Mouse (Mus musculus) limb, embryonic 11.5 days (tissue): Measurements from ENCODE around the gene Myl12a. TPM values are rescaled to one million over a fixed set of nuclear protein-coding genes. Genes with fewer than 3 reads are reported as not detected.
A peak's percentile ranks its signal among the peaks of the same experiment; 100 is the strongest.

Experiments
- ATAC-seq: fragments of 200-750 bp; cut with Nextera tagmentation; 2 replicates; pipeline ENCODE4 v1.8.0; 2017; ENCODE audit warnings: low read depth; ENCODE audit not compliant: insufficient number of reproducible peaks, low FRiP score, low TSS enrichment
- DNase-seq: peaks from one replicate; pipeline ENCODE4 v3.0.0-alpha.2; 2015; ENCODE audit warnings: low spot score
- H3K27ac ChIP-seq: fragments of 300-500 bp; sonication (generic); replicated peaks from 2 replicates; pipeline ENCODE4 v1.5.1; 2014; ENCODE audit warnings: low read depth, mild to moderate bottlenecking, low read length
- H3K27me3 ChIP-seq: fragments of 300-500 bp; sonication (generic); 2 replicates; pipeline ENCODE4 v1.6.1; 2014; ENCODE audit warnings: mild to moderate bottlenecking, low read length, mixed read lengths; ENCODE audit not compliant: control insufficient read depth, insufficient read depth
- H3K36me3 ChIP-seq: fragments of 300-500 bp; sonication (generic); 2 replicates; pipeline ENCODE4 v1.6.1; 2014; ENCODE audit warnings: mild to moderate bottlenecking, low read length, moderate library complexity, mixed read lengths; ENCODE audit not compliant: control insufficient read depth, insufficient read depth
- H3K4me1 ChIP-seq: fragments of 300-500 bp; sonication (generic); 2 replicates; pipeline ENCODE4 v1.6.1; 2014; ENCODE audit warnings: low read length, mixed read lengths; ENCODE audit not compliant: control insufficient read depth, insufficient read depth
- H3K4me2 ChIP-seq: fragments of 300-500 bp; sonication (generic); 2 replicates; pipeline ENCODE4 v1.6.1; 2014; ENCODE audit warnings: low read depth, mild to moderate bottlenecking, moderate library complexity; ENCODE audit not compliant: severe bottlenecking
- H3K4me3 ChIP-seq: fragments of 300-500 bp; sonication (generic); 2 replicates; pipeline ENCODE4 v1.5.1; 2014; ENCODE audit warnings: low read depth, low read length
- H3K9ac ChIP-seq: fragments of 300-500 bp; sonication (generic); 2 replicates; pipeline ENCODE4 v1.6.1; 2014; ENCODE audit warnings: mild to moderate bottlenecking, low read length
- H3K9me3 ChIP-seq: fragments of 300-500 bp; sonication (generic); 2 replicates; pipeline ENCODE4 v1.6.1; 2016; ENCODE audit warnings: low read length; ENCODE audit not compliant: control insufficient read depth
- WGBS: fragments of 180-500 bp; shearing (Covaris S2); extraction: QIAGEN DNeasy Blood & Tissue Kit; methylation state at CpG from one replicate; pipeline ENCODE4 v1.1.7; 2014; 5-methylcytosine and 5-hydroxymethylcytosine counted together
- polyA plus RNA-seq: library from polyadenylated mRNA; unstranded; fragments of >200 nt; fragmentation: Nextera tagmentation; extraction: Ambion mirVana; gene quantifications from 2 replicates; pipeline ENCODE4 v1.2.1, GENCODE M21; 2014

Gene Myl12a
- 576 and 577 TPM in 2 replicates for polyA plus RNA-seq

- H3K4me2 ChIP-seq, result peak within 1 kb of the TSS; percentile 56
- no peaks in the 10 kb centered on the region for H3K36me3 ChIP-seq
- DNase-seq (no peak), ATAC-seq (peak; percentile 49)
- no peaks in the 10 kb centered on the region for H3K27me3 ChIP-seq
- peak within 1 kb of the TSS; percentile 97 for H3K9ac ChIP-seq
- H3K4me3 ChIP-seq, result peak within 1 kb of the TSS; percentile 77
- H3K4me1 ChIP-seq, result peaks cover 5% of the 10 kb centered on the region; the same call in 1 of the 2 replicates
- no peaks in the 10 kb centered on the region for H3K9me3 ChIP-seq
- peak within 1 kb of the TSS; percentile 99 for H3K27ac ChIP-seq
- WGBS, result 9% methylated on average over 14 of the region's 14 CpGs
These were observed at the start of gene Myl12a for GRCm38 (mm10) chr17:71002744-71003094. Myl12a (minus strand) TSS chr17:71002878.

GRCm38 (mm10) chr17:71049292-71049691 lies 46.6 kb upstream of the Myl12a start:
- ATAC-seq, result no peak
- Histone ChIP-seq H3K4me1 (no peaks in the 10 kb centered on the region), H3K9me3 (no peaks in the 10 kb centered on the region), H3K36me3 (no peaks in the 10 kb centered on the region), H3K4me3 (no peak overlapping the region), H3K9ac (no peak overlapping the region), H3K4me2 (no peak overlapping the region), H3K27ac (no peak overlapping the region), H3K27me3 (no peaks in the 10 kb centered on the region)
- WGBS, result 91% methylated on average over 8 of the region's 8 CpGs
- DNase-seq, result no peak

- H3K4me3 ChIP-seq, result no peak overlapping the region
- H3K36me3 ChIP-seq, result no peaks in the 10 kb centered on the region
- H3K27ac ChIP-seq, result no peak overlapping the region
- 91% methylated on average over 4 of the region's 4 CpGs for WGBS
- H3K9ac ChIP-seq, result no peak overlapping the region
- DNase-seq (no peak), ATAC-seq (no peak)
- no peaks in the 10 kb centered on the region for H3K27me3 ChIP-seq
- no peaks in the 10 kb centered on the region for H3K4me1 ChIP-seq
- H3K4me2 ChIP-seq, result no peak overlapping the region
- H3K9me3 ChIP-seq, result no peaks in the 10 kb centered on the region
These were observed 44.2 kb upstream of the Myl12a start for GRCm38 (mm10) chr17:71046856-71047255.

- H3K36me3 ChIP-seq, result no peaks in the 10 kb centered on the region
These were observed 42.9 kb upstream of the Myl12a start for GRCm38 (mm10) chr17:71045591-71045990.

GRCm38 (mm10) chr17:71042645-71043044 lies 40.0 kb upstream of the Myl12a start:
- no peaks in the 10 kb centered on the region for H3K9me3 ChIP-seq
- no peak overlapping the region for H3K4me2 ChIP-seq
- peaks cover 7% of the 10 kb centered on the region for H3K4me1 ChIP-seq
- H3K9ac ChIP-seq, result no peak overlapping the region
- no peaks in the 10 kb centered on the region for H3K36me3 ChIP-seq
- no peak overlapping the region for H3K4me3 ChIP-seq
- no peaks in the 10 kb centered on the region for H3K27me3 ChIP-seq
- ATAC-seq (no peak), DNase-seq (no peak)
- WGBS, result 100% methylated on average over 1 of the region's 1 CpGs
- H3K27ac ChIP-seq, result no peak overlapping the region

More at GRCm38 (mm10) chr17:71045591-71045990, 42.9 kb upstream of the Myl12a start:
- H3K27me3 ChIP-seq, result no peaks in the 10 kb centered on the region
- H3K27ac ChIP-seq, result no peak overlapping the region
- WGBS, result 83% methylated on average over 9 of the region's 9 CpGs
- ATAC-seq, result no peak
- no peak overlapping the region for H3K4me3 ChIP-seq
- no peak overlapping the region for H3K4me2 ChIP-seq
- no peak for DNase-seq
- H3K9me3 ChIP-seq, result no peaks in the 10 kb centered on the region
- H3K4me1 ChIP-seq, result peaks cover 3% of the 10 kb centered on the region
- H3K9ac ChIP-seq, result no peak overlapping the region

- Histone ChIP-seq H3K4me2 (no peak overlapping the region), H3K4me3 (no peak overlapping the region), H3K27ac (peak overlapping the region; percentile 73), H3K9me3 (no peaks in the 10 kb centered on the region), H3K4me1 (peaks cover 7% of the 10 kb centered on the region), H3K27me3 (no peaks in the 10 kb centered on the region), H3K36me3 (no peaks in the 10 kb centered on the region), H3K9ac (no peak overlapping the region)
- no peak for DNase-seq
- ATAC-seq, result no peak
- 77% methylated on average over 5 of the region's 5 CpGs for WGBS
These were observed 37.9 kb upstream of the Myl12a start for GRCm38 (mm10) chr17:71040582-71040880.

- no peaks in the 10 kb centered on the region for H3K27me3 ChIP-seq
- H3K4me2 ChIP-seq, result no peak overlapping the region
- peaks cover 7% of the 10 kb centered on the region for H3K4me1 ChIP-seq
- 30% methylated on average over 12 of the region's 12 CpGs for WGBS
- H3K9me3 ChIP-seq, result no peaks in the 10 kb centered on the region
- peak; percentile 72 for DNase-seq
- no peak overlapping the region for H3K9ac ChIP-seq
- no peak overlapping the region for H3K4me3 ChIP-seq
- no peaks in the 10 kb centered on the region for H3K36me3 ChIP-seq
- ATAC-seq, result peak; percentile 79
- peak overlapping the region; percentile 73 for H3K27ac ChIP-seq
These were observed 37.3 kb upstream of the Myl12a start for GRCm38 (mm10) chr17:71039851-71040581.

- Histone ChIP-seq H3K4me3 (no peak overlapping the region), H3K4me1 (peaks cover 7% of the 10 kb centered on the region), H3K27me3 (no peaks in the 10 kb centered on the region), H3K4me2 (no peak overlapping the region), H3K36me3 (no peaks in the 10 kb centered on the region), H3K27ac (no peak overlapping the region), H3K9ac (no peak overlapping the region), H3K9me3 (no peaks in the 10 kb centered on the region)
- ATAC-seq (no peak), DNase-seq (no peak)
- 85% methylated on average over 5 of the region's 5 CpGs for WGBS
These were observed 36.1 kb upstream of the Myl12a start for GRCm38 (mm10) chr17:71038812-71039211.

GRCm38 (mm10) chr17:71037188-71037587 lies 34.5 kb upstream of the Myl12a start:
- H3K4me2 ChIP-seq, result no peak overlapping the region
- no peak for DNase-seq
- H3K27me3 ChIP-seq, result no peaks in the 10 kb centered on the region
- H3K9ac ChIP-seq, result no peak overlapping the region
- ATAC-seq, result no peak
- 89% methylated on average over 7 of the region's 7 CpGs for WGBS
- no peaks in the 10 kb centered on the region for H3K36me3 ChIP-seq
- no peak overlapping the region for H3K27ac ChIP-seq
- H3K9me3 ChIP-seq, result no peaks in the 10 kb centered on the region
- peaks cover 7% of the 10 kb centered on the region for H3K4me1 ChIP-seq
- no peak overlapping the region for H3K4me3 ChIP-seq
